Mouse (Mus musculus) urinary bladder, adult 18-20 months (tissue): ENCODE data around the gene Agbl5.

ENCODE experiments used
- DNase-seq, 2 experiments: peaks; one replicate each; pipeline ENCODE4 v3.0.0; 2022; ENCODE audit warnings: low spot score in 2 of 2, mixed read lengths in 2 of 2

The Agbl5 gene

GRCm38 (mm10) chr5:30919831-30920614 is 31.5 kb downstream of the Agbl5 start:
- DNase-seq = no peak

DNA sequence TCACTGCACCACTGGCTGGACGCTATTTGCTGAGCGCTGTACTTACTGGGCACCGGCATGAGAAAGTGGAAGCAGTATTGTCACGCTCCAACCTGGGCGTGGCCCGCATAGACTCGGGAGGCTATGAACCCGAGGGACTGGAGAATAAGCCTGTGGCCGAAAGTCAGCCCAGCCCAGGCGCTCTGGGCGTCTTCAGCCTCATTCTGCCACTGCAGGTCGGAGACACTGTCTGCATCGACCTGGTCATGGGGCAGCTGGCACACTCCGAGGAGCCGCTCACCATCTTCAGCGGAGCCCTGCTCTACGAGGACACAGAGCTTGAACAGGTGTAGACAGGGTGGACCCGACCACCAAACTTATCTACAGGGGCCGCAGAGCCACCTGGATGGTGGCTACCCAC is 32.1 kb downstream of the Agbl5 start:
- DNase-seq = no peak

DNA sequence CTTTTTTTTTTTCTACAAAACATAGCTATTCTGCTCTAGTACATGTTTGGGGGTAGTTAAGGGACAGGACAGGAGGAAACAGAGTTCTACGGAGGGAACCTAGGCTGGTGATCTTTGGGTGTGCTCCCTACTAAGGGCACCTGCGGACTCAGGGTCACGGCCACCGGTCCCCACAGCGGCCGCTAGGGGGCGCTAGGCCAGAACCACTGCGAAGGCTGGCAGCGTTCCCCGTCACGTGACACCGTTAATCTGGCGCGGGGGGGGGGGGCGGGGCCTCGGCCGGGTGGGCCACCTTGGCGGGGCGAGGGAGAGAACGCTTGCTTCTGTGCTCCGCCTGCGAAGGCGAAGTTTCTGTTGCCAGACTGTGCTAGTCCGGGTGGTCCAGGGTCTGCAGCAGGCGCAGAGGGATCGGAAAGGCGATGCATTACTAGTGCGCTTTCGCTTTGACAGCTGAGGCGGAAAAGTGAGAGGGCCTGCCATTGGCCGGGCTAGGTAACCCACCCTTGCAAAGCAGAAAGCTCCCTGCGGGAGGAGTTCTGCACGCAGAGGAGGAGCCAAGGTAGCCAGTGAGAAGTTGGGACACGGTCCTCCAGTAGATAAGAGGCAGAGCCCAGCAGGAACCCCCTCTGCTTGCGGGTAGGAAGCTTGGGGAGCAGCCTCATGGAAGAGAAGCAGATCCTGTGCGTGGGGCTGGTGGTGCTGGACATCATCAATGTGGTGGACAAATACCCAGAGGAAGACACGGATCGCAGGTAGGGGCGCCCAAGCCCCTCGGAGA is 33.0 kb downstream of the Agbl5 start, which contains the start of gene Khk:
TSS of gene Khk (plus strand) at position 176 of the 778 bp plus-strand sequence.
- peak; percentile 76 to 87 for DNase-seq

- no peak for DNase-seq
Measured at GRCm38 (mm10) chr5:30922581-30923041, 34.1 kb downstream of the Agbl5 start.

DNA sequence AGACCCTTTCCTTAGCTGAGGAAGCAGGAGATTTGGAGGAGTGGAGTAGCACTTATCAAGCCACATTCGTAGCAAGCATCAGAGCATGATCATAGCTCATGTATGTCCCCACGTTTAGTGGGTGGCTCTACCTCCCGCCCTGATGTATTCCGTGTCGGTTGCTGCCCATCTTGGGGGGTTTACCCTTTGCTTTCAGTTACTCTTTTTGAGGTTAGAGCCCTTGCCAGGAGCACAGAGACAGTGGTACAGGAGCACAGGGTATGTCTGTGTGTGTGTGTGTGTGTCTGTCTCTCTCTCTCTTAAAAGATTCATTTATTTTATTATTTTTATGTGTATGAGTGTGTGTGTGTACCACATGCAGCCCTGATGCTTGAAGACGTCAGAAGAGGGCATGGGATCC is 34.6 kb downstream of the Agbl5 start:
- DNase-seq = no peak

GRCm38 (mm10) chr5:30924614-30925013 is 36.1 kb downstream of the Agbl5 start:
- no peak for DNase-seq

DNA sequence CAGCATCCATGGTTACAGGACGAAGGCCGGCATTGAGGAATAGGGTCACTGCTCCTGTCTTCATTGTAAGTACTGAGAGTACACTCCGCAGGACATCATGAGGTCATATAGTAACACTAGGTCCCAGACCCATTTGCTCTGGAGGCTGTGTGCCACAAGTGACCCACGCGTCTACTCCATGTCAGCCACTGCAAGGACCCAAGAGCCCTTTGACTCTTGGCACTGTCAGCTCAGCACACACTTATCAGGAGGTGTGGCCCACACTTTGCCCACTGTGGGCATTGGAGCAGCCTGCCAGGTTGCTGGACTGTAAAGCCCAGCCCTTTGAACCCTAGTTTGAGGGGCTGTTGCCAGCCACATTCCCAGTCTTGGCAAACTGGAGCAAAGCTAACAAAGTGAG is 36.7 kb downstream of the Agbl5 start:
- DNase-seq = no peak

- no peak for DNase-seq
Measured at GRCm38 (mm10) chr5:30926073-30926472, 37.6 kb downstream of the Agbl5 start.

DNA sequence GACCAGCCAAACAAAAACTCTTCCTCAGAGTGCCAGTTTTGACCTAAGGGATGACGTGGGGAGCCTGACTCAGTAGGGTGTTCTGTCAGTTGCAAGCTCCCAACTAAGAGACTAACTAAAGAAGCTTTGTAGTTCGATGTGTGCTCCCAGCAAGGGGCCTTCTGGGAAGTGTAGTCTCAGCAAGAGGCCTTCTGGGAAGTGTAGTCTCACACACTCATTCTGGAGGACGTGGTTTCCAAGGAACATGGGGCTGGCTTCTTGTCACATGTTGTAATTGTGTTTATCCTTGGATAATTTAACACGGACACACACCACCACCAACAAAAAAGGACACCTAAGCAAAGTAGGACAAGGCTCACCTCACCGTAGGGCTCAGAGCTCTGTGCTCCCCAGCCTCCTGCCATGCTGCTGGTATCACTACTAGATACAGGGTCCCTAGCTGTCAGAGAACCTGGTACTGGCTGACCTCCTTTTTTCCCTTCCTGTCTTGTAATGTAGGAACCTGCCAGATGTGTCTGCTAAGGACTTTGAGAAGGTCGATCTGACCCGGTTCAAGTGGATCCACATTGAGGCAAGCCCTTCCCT is 39.5 kb downstream of the Agbl5 start:
- no peak for DNase-seq

DNA sequence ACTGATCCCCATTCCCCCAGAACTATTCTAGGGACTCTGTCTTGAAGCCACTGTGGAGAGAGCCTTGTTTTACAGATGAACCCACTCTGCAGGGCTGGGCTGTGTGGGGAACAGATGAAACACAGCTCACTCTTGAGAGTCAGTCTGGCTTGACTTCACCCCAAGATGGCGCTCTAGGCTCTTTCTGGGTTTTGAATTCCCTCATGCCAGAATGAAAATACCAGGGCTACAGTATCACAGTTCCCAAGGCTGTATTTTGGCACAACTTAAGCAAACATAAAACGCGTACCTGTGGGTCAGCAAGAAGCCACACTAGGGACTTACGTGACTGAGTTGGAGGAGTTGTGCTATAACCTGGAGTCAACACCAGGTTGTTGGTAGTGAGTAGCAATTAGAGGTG is 41.6 kb downstream of the Agbl5 start:
- no peak for DNase-seq

DNA sequence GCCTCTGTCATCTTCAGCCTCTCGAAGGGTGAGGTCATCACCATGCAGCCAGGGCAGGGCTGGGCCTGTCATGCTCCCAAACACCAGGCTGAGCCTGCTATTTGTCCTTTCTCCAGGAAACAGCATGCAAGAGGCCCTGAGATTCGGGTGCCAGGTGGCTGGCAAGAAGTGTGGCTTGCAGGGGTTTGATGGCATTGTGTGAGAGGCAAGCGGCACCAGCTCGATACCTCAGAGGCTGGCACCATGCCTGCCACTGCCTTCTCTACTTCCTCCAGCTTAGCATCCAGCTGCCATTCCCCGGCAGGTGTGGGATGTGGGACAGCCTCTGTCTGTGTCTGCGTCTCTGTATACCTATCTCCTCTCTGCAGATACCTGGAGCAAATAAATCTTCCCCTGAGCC is 42.4 kb downstream of the Agbl5 start:
- no peak for DNase-seq

DNA sequence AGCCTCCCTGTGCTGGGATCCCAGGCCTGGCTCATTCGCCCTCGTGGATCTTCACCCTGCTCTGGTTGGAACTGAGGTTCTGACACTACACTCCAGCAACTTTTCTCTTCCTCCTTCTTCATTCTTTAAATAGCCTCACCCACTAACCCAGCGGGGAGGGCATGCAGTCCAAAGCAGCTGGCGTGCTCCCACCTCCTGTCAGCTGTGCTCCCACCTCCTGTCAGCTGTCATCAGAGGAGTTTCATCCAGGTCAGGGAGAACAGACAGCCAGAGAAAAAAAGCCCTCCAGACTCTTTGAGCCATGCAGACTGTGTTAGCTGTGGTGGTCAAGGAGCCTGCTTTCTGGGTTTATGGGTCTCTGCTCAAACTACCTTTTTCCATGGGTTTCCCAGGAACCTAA is 42.9 kb downstream of the Agbl5 start:
- DNase-seq = no peak

GRCm38 (mm10) chr5:30933705-30934104 is 45.2 kb downstream of the Agbl5 start:
- DNase-seq = no peak

DNA sequence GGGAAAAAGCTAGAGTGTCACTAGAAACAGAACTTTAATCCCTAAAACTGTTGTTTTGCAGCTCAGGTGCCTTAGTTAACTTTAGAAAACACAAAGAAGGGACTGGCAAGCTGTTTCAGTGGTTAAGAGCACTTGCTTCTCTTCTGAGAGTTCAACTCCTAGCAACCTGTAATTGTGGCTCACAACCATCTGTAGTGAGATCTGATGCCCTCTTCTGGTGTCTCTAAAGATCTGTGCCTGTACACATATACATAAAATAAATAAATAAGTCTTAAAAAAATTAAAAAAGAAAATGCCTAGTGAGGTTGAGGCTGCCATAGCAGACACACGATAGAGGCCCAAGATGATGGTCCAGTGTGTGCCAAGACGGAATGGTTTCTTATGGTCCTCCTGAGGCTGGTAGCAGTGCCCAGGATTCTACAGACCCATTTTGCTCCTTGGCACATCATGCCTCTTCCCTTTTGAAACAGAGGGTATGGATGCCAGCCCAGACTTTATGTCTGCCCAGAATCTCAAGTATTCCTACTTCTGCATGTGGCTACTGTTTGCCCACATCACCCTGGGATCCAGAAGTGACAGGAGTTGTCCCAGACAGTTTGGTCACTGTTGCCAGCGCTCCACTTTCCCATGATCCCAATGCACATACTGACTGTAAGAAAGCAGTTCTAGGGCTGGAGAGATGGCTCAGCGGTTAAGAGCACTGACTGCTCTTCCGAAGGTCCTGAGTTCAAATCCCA is 46.4 kb downstream of the Agbl5 start:
- no peak for DNase-seq

GRCm38 (mm10) chr5:30943004-30943403 is 54.5 kb downstream of the Agbl5 start:
- DNase-seq = no peak

DNA sequence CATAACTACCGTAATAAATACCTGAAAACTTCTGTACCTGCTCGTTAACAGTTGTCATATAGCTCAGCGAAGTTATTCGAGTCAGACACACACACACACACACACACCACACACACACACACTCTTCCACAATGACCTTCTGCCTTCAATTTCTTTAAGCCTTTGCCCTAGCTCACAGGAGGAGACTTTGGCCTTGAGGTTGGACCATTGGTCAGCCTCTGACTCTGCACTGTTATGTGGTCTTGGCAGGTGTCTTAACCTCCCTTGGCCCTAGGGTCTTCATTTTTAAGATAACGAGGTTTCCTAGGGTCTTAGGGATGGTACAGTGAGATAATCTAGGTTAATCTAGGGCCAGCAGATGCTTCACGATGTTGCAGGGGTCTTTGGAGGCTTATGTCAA is 55.9 kb downstream of the Agbl5 start:
- DNase-seq = no peak

DNA sequence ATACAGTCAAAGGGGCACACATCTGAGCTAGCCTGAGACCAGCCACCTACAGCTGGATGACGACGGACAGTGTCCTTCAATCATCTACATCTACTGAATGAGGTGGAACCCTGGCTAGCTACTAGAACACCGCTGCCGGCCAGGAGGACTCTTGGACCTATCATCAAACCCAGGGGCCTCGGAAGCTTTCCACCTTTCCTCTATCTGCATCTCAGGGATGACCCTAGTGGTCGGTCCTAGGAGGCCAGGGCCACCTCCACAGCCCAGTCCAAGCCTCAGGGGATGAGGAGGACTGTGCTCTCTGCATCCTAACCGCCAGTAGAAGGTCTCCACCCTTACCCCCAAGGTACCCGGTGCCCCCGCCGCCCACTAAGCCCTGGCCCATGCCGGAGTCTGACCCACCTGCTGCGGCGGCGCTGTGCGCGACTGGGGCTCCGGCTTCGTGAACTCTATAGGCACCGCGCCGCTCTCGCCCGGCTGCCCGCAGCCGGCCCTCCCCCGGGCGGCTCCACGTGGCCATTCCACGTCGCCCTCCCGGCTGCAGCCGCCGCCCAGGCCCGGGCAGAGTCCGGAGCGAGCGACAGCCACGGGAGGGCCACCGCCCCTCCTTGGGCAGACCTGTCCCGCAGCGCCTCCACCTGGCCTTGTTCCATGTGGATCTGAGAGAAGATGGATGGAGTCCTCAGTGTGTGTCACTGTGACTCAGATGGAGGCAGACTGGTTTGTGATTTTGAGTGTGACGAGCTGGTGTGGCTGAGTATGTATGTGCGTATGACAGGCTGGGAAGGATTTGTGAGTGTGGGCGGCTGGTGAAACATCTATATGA is 56.7 kb downstream of the Agbl5 start, which contains the start of gene Cgref1:
TSS of gene Cgref1 (minus strand) at position 636 of the 826 bp plus-strand sequence.
- DNase-seq = peak; percentile 42 to 70

DNA sequence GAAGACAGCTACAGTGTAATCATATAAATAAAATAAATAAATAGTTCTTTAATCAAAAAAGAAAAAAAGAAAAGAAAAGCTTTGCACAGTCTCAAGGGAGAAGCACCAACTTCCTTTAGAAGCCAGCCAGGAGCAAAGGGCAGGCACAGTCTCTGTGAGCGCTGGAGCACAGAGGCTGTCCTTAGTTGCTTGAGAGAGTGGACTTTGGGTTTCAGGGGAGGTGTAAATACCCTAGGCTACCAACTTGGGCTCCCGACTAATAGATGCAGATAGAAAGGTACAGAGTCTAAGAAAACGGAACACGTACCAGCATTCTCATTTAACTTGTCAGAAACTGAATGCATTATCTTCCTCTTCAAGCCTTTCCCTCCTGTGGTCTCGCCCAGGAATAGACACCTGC is 60.1 kb downstream of the Agbl5 start:
- no peak for DNase-seq

- DNase-seq = peak; percentile 82 to 87
Measured at GRCm38 (mm10) chr5:30949654-30950326, 61.3 kb downstream of the Agbl5 start.

- no peak for DNase-seq
Measured at GRCm38 (mm10) chr5:30950451-30950850, 62.0 kb downstream of the Agbl5 start.
